Mouse (Mus musculus): ENCODE measurements at regions not wholly inside any gene's neighbourhood (a gene's known extent, or its start where the extent isn't known, plus 50 kb on each side); places are given as distances from the start of the nearest gene placed in this dataset.

DNA sequence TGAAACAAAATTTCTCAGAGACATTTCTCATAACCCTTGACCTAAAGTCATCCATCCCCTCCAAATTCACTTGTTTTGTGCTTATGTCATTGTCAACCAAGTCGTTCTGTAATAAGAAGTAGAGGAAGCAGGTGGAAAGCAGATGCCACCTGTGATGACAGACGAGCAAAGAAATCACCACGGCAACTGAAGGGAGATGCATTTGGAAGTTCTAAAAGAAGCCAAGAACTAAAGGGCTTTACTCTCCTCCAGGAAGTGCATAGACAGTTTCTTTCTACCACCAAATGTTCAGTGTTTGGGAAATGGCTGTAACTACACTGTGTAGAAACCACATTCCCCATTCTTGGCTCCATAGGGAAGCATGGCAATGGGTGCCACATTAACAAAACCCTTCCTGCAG, 317.4 kb downstream of the Gm10184 start:
- H3K9me3 ChIP-seq (ENCODE audit: control insufficient read depth, low read length): no peaks in the 10 kb centered on the region
- ATAC-seq: no peak
- WGBS: 67% methylated on average over 3 of the region's 3 CpGs
- H3K9ac ChIP-seq (replicated peaks; ENCODE audit: low read depth, low read length): no peak overlapping the region
- no peaks in the 10 kb centered on the region for H3K4me1 ChIP-seq (replicated peaks; ENCODE audit: control insufficient read depth, insufficient read depth, low read length)
- no peak overlapping the region for H3K4me3 ChIP-seq (replicated peaks; ENCODE audit: low read length)
- no peaks in the 10 kb centered on the region for H3K36me3 ChIP-seq (ENCODE audit: control insufficient read depth, insufficient read depth)
- H3K4me2 ChIP-seq (ENCODE audit: low read length): no peak overlapping the region
- H3K27me3 ChIP-seq (replicated peaks; ENCODE audit: control insufficient read depth, insufficient read depth, low read length): no peaks in the 10 kb centered on the region
- no peak overlapping the region for H3K27ac ChIP-seq (ENCODE audit: low read length)

DNA sequence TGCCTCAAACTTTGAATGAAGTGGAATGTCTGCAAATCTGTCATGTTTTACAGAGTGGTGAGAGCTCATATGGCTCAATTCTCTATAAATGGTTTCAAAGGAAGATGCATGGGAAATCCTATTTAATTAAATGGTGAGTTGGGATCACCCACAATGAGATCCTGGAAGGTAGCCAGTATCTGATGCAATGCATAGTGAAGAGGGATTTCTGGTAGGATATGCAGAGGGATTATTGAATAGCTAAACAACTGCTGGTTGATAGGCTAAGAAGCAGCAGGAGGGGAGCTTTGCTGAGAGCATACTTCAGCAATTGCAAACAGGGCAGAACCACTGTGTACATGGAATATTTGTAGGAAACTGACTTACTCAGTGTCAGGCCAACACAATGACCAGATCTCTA, 350.7 kb downstream of the Gm10184 start:
- H3K36me3 ChIP-seq (ENCODE audit: control insufficient read depth, insufficient read depth): no peaks in the 10 kb centered on the region
- H3K27me3 ChIP-seq (replicated peaks; ENCODE audit: control insufficient read depth, insufficient read depth, low read length): no peaks in the 10 kb centered on the region
- no peaks in the 10 kb centered on the region for H3K4me1 ChIP-seq (replicated peaks; ENCODE audit: control insufficient read depth, insufficient read depth, low read length)
- H3K4me2 ChIP-seq (ENCODE audit: low read length): no peak overlapping the region
- H3K9ac ChIP-seq (replicated peaks; ENCODE audit: low read depth, low read length): no peak overlapping the region
- ATAC-seq: no peak
- no peaks in the 10 kb centered on the region for H3K9me3 ChIP-seq (ENCODE audit: control insufficient read depth, low read length)
- no peak overlapping the region for H3K27ac ChIP-seq (ENCODE audit: low read length)
- no peak overlapping the region for H3K4me3 ChIP-seq (replicated peaks; ENCODE audit: low read length)

DNA sequence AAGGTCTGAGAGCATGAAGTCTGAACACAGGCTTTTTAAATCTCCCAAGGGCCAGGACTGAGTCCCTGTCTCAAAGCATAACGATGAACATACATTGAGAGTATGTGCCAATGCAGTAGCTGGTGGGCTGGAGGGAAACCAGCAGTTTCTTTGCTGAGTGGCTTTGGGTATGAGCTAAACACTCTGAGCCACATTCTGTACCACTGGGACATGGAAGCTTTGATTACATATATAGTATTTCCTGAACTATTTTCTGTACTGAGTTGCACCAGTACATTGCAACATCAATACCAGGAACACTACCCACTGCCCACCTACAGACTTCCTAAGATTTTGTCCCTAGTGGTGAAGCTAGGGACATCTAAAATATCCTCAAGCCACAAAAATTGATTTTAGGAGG, 354.3 kb upstream of the Fshr start:
- ATAC-seq: no peak
- 48% methylated on average over 1 of the region's 1 CpGs for WGBS

DNA sequence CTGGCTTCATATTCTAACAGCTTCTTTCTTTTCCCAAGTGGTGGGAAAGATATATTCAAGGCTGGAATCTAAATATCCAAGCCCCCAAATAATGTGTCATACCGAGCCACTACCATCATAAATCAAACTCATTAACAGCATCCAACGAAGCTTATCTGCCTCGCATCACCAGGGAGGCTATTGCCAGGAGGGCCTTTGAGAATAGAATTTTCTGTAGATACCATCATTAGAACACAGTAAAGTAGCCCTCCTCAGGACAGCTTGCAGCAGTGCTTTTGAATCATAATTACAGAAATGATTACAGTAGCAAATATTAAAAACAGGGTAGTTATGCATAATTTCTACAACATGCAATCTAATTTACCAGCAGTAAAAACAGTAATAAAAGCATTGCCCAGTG, 353.1 kb upstream of the Fshr start:
- Histone ChIP-seq H3K27ac (ENCODE audit: low read length) (no peak overlapping the region), H3K36me3 (ENCODE audit: control insufficient read depth, insufficient read depth) (no peaks in the 10 kb centered on the region), H3K4me3 (replicated peaks; ENCODE audit: low read length) (no peak overlapping the region), H3K9ac (replicated peaks; ENCODE audit: low read depth, low read length) (no peak overlapping the region), H3K4me1 (replicated peaks; ENCODE audit: control insufficient read depth, insufficient read depth, low read length) (no peaks in the 10 kb centered on the region), H3K9me3 (ENCODE audit: control insufficient read depth, low read length) (no peaks in the 10 kb centered on the region), H3K27me3 (replicated peaks; ENCODE audit: control insufficient read depth, insufficient read depth, low read length) (no peaks in the 10 kb centered on the region), H3K4me2 (ENCODE audit: low read length) (no peak overlapping the region)
- ATAC-seq: no peak
- 56% methylated on average over 3 of the region's 3 CpGs for WGBS

More for the DNA sequence above, 354.3 kb upstream of the Fshr start:
- no peaks in the 10 kb centered on the region for H3K4me1 ChIP-seq (replicated peaks; ENCODE audit: control insufficient read depth, insufficient read depth, low read length)
- no peaks in the 10 kb centered on the region for H3K27me3 ChIP-seq (replicated peaks; ENCODE audit: control insufficient read depth, insufficient read depth, low read length)
- H3K9me3 ChIP-seq (ENCODE audit: control insufficient read depth, low read length): no peaks in the 10 kb centered on the region
- no peak overlapping the region for H3K9ac ChIP-seq (replicated peaks; ENCODE audit: low read depth, low read length)
- H3K27ac ChIP-seq (ENCODE audit: low read length): no peak overlapping the region
- H3K4me2 ChIP-seq (ENCODE audit: low read length): no peak overlapping the region
- H3K4me3 ChIP-seq (replicated peaks; ENCODE audit: low read length): no peak overlapping the region
- no peaks in the 10 kb centered on the region for H3K36me3 ChIP-seq (ENCODE audit: control insufficient read depth, insufficient read depth)

DNA sequence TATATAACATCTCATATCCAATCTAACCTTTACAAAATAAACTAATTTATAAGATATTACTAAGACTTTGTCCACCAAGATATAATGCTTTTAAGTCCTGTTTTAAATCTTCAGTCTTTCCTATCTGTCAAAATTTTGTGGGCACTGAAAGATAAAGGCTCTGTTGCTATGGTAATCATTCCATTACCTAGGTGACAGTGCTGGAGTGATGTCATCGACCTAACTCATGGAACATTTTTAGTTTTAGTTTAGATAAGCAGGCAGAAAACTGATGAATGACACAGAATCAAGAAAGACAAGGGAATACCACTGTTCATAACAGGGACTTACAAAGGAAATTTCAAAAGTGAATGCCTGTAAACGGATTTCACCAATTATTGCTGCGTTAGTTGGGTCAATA, 350.3 kb upstream of the Fshr start:
- H3K27me3 ChIP-seq (replicated peaks; ENCODE audit: control insufficient read depth, insufficient read depth, low read length): no peaks in the 10 kb centered on the region
- no peaks in the 10 kb centered on the region for H3K36me3 ChIP-seq (ENCODE audit: control insufficient read depth, insufficient read depth)
- no peak overlapping the region for H3K4me3 ChIP-seq (replicated peaks; ENCODE audit: low read length)
- H3K27ac ChIP-seq (ENCODE audit: low read length): no peak overlapping the region
- no peak overlapping the region for H3K4me2 ChIP-seq (ENCODE audit: low read length)
- H3K9me3 ChIP-seq (ENCODE audit: control insufficient read depth, low read length): no peaks in the 10 kb centered on the region
- ATAC-seq: no peak
- H3K4me1 ChIP-seq (replicated peaks; ENCODE audit: control insufficient read depth, insufficient read depth, low read length): no peaks in the 10 kb centered on the region
- H3K9ac ChIP-seq (replicated peaks; ENCODE audit: low read depth, low read length): no peak overlapping the region
- 76% methylated on average over 3 of the region's 3 CpGs for WGBS

DNA sequence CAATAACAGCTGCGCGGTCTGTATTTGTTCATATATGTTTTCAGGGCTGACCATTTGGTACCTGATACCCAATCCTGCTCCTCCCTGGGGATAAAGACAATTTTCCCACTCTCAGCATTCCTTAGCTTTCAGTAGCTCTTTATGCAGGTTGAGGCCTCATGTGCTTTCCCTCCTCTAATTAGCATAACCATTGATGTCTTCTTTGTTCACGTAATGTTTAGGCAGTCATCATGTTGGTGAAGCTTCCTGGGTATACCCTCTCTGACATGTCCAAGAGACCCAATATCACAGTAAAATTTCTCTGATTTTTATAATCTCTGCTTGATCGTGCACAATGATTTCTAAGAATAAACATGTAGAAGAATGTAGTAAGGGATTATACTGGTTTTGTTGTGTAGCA, 321.4 kb upstream of the Fshr start:
- no peaks in the 10 kb centered on the region for H3K27me3 ChIP-seq (replicated peaks; ENCODE audit: control insufficient read depth, insufficient read depth, low read length)
- H3K9ac ChIP-seq (replicated peaks; ENCODE audit: low read depth, low read length): no peak overlapping the region
- H3K36me3 ChIP-seq (ENCODE audit: control insufficient read depth, insufficient read depth): no peaks in the 10 kb centered on the region
- no peak overlapping the region for H3K4me3 ChIP-seq (replicated peaks; ENCODE audit: low read length)
- no peak overlapping the region for H3K27ac ChIP-seq (ENCODE audit: low read length)
- H3K4me2 ChIP-seq (ENCODE audit: low read length): no peak overlapping the region
- ATAC-seq: no peak
- no peaks in the 10 kb centered on the region for H3K9me3 ChIP-seq (ENCODE audit: control insufficient read depth, low read length)
- WGBS: 66% methylated on average over 4 of the region's 4 CpGs
- no peaks in the 10 kb centered on the region; the same call in 1 of the 2 replicates for H3K4me1 ChIP-seq (replicated peaks; ENCODE audit: control insufficient read depth, insufficient read depth, low read length)

DNA sequence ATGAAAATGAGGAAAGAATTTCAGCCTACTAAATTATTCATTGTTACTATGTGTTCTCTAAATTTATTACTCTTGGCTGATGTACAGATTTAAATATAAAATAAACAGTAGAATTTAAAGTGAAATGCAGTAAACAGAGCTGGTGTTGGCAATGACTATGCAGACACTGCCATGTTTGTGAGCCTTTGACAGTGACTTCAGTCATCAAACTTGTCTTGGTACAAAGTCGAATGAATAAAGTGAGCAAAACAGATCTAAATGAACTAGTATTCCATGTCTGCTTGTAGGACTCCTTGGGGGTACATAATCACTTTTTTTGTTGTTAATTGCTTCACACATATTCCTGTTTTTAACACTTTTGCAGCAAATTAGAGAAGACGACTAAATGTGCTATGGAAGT, 318.9 kb upstream of the Fshr start:
- WGBS: 53% methylated on average over 2 of the region's 2 CpGs
- no peak overlapping the region for H3K4me2 ChIP-seq (ENCODE audit: low read length)
- H3K9ac ChIP-seq (replicated peaks; ENCODE audit: low read depth, low read length): no peak overlapping the region
- H3K4me1 ChIP-seq (replicated peaks; ENCODE audit: control insufficient read depth, insufficient read depth, low read length): no peaks in the 10 kb centered on the region; the same call in 1 of the 2 replicates
- peak; percentile 69 for ATAC-seq
- H3K36me3 ChIP-seq (ENCODE audit: control insufficient read depth, insufficient read depth): no peaks in the 10 kb centered on the region
- H3K27ac ChIP-seq (ENCODE audit: low read length): no peak overlapping the region
- no peaks in the 10 kb centered on the region for H3K9me3 ChIP-seq (ENCODE audit: control insufficient read depth, low read length)
- H3K4me3 ChIP-seq (replicated peaks; ENCODE audit: low read length): no peak overlapping the region
- H3K27me3 ChIP-seq (replicated peaks; ENCODE audit: control insufficient read depth, insufficient read depth, low read length): no peaks in the 10 kb centered on the region

DNA sequence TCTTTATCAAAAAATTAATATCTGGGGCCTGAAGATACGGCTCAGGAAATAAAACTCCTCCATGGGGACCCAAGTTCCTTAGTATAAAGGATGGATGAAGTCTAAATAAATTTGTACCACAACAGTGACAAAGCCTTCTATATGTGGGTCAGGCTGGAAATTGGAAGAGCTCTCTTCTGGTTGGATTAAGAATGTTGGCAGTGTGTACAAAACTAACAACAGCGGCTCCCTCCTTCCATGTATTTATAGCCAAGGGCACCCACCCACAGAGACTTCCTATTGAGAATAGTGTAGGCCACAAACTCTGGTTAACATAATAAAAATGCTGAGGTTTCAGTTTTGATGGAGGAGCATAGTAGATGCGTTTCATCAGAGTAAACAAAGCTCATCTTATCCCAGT, 304.8 kb upstream of the Fshr start:
- H3K4me2 ChIP-seq (ENCODE audit: low read length): no peak overlapping the region
- H3K27ac ChIP-seq (ENCODE audit: low read length): no peak overlapping the region
- no peak overlapping the region for H3K4me3 ChIP-seq (replicated peaks; ENCODE audit: low read length)
- H3K4me1 ChIP-seq (replicated peaks; ENCODE audit: control insufficient read depth, insufficient read depth, low read length): no peaks in the 10 kb centered on the region
- no peaks in the 10 kb centered on the region for H3K9me3 ChIP-seq (ENCODE audit: control insufficient read depth, low read length)
- ATAC-seq: no peak
- no peaks in the 10 kb centered on the region for H3K27me3 ChIP-seq (replicated peaks; ENCODE audit: control insufficient read depth, insufficient read depth, low read length)
- no peaks in the 10 kb centered on the region for H3K36me3 ChIP-seq (ENCODE audit: control insufficient read depth, insufficient read depth)
- WGBS: 80% methylated on average over 3 of the region's 3 CpGs
- no peak overlapping the region for H3K9ac ChIP-seq (replicated peaks; ENCODE audit: low read depth, low read length)

DNA sequence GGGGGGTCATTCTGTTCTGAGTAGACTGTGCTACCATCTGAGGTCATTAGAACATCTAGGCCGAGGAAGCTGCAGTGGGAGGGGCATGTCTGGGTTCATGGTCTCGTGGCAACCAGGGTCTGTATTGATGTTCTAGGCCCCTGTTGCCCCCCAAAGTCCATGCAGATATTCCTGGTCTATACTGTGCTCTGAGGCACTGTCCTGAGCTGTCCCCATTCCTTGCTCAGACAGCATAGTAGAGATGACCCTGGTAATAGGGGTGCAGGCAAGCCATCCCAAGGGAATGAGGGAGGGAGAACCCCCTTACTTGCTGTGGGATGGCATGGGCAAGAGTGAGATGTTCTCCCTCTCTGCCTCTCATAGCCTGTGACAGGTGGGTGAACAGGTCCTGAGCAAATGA, 293.1 kb upstream of the Fshr start:
- H3K27ac ChIP-seq (ENCODE audit: low read length): no peak overlapping the region
- H3K4me2 ChIP-seq (ENCODE audit: low read length): no peak overlapping the region
- no peaks in the 10 kb centered on the region for H3K27me3 ChIP-seq (replicated peaks; ENCODE audit: control insufficient read depth, insufficient read depth, low read length)
- ATAC-seq: no peak
- H3K9me3 ChIP-seq (ENCODE audit: control insufficient read depth, low read length): no peaks in the 10 kb centered on the region
- no peak overlapping the region for H3K4me3 ChIP-seq (replicated peaks; ENCODE audit: low read length)
- no peak overlapping the region for H3K9ac ChIP-seq (replicated peaks; ENCODE audit: low read depth, low read length)
- H3K4me1 ChIP-seq (replicated peaks; ENCODE audit: control insufficient read depth, insufficient read depth, low read length): no peaks in the 10 kb centered on the region
- no peaks in the 10 kb centered on the region for H3K36me3 ChIP-seq (ENCODE audit: control insufficient read depth, insufficient read depth)
- WGBS: 88% methylated on average over 2 of the region's 2 CpGs

DNA sequence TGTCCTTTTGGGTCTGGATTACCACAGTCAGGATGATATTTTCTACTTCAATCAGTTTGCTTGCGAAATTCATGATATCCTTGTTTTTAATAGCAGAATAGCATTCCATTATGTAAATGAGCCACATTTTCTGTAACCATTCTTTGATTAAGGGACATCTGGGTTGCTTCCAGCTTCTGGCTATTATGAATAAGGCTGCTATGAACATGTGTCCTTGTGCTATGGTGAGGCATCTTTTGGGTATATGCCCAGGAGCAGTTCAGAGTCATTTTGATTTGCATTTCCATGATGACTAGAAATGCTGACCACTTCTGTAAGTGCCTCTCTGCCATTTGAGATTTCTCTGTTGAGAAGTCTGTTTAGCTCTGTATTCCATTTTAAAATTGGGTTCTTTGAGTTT, 266.0 kb upstream of the Fshr start:
- no peak overlapping the region for H3K4me2 ChIP-seq (ENCODE audit: low read length)
- WGBS: 85% methylated on average over 1 of the region's 1 CpGs
- no peaks in the 10 kb centered on the region for H3K27me3 ChIP-seq (replicated peaks; ENCODE audit: control insufficient read depth, insufficient read depth, low read length)
- no peaks in the 10 kb centered on the region for H3K36me3 ChIP-seq (ENCODE audit: control insufficient read depth, insufficient read depth)
- no peaks in the 10 kb centered on the region for H3K9me3 ChIP-seq (ENCODE audit: control insufficient read depth, low read length)
- no peak overlapping the region for H3K27ac ChIP-seq (ENCODE audit: low read length)
- no peak overlapping the region for H3K9ac ChIP-seq (replicated peaks; ENCODE audit: low read depth, low read length)
- no peaks in the 10 kb centered on the region for H3K4me1 ChIP-seq (replicated peaks; ENCODE audit: control insufficient read depth, insufficient read depth, low read length)
- H3K4me3 ChIP-seq (replicated peaks; ENCODE audit: low read length): no peak overlapping the region
- no peak for ATAC-seq

Measured in forebrain, embryonic 16.5 days (tissue).